In the genomic region with DNA sequence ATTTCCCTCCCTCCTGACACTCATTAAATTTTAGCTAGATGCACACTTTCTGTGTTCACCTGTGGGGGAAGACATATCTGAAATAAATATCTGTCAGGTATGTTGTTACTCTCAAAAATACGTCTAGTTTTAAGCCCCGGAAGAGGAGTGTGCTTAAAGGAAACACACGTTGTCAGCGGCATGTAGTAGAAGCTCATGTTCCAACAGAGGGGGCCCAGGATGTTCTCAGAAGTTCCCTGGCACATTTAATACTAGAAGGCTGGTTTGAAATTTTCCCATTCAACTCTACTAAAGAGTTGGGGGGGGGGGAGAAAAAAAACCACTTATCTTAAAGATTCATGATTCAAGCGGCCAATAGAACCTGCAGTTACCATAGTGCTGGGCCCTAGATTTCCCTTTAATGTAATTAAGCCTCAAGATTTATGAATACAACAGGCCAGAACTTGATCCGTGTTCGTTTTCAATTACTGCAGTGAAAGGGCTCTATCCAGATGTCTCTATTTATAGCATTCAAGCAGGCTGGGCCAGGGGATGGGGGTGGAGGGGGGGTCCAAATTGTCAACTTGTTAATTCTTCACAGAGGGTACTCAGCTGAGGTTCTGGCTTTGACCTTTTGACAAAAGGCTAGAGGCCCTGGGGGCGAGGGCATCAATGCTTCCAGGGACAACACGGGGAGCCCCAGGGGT, we compare ENCODE assay signal across 17 mouse cellular contexts. TPM values are rescaled to one million over a fixed set of nuclear protein-coding genes. Genes with fewer than 3 reads are reported as not detected.
DNase-seq lines count a peak whose midpoint lies in the region; ATAC-seq and TF ChIP-seq lines count a peak whose summit lies in the region.
"Had no signal": no experiment of that assay in that cellular context is flagged by ENCODE, and none has a peak within 500 bp of the region (broad histone marks: within the 10 kb centered on the region; RNA-seq: fewer than 3 reads in every experiment).

No protein-coding gene starts in this region.

- H3K4me3 ChIP-seq in kidney, embryonic 16.5 days (ENCODE audit: low read length) = no peak overlapping the region
- H3K4me3 ChIP-seq in forebrain, embryonic 11.5 days (ENCODE audit: low read depth, low read length) = no peak overlapping the region
- H3K4me3 ChIP-seq in limb, embryonic 13.5 days = no peak overlapping the region
- no peak overlapping the region for H3K4me3 ChIP-seq in neural tube, embryonic 15.5 days (replicated peaks)
- H3K4me3 ChIP-seq in left cerebral cortex, adult 2 months = no peak overlapping the region
- H3K4me3 ChIP-seq: heart, embryonic 13.5 days; liver, embryonic 15.5 days; megakaryocyte, embryonic 14.5 days had no signal

- H3K9ac ChIP-seq in kidney, embryonic 16.5 days (replicated peaks; ENCODE audit: low read length) = no peak overlapping the region
- no peak overlapping the region for H3K9ac ChIP-seq in forebrain, embryonic 11.5 days (ENCODE audit: low read length)
- no peak overlapping the region for H3K9ac ChIP-seq in limb, embryonic 13.5 days
- no peak overlapping the region for H3K9ac ChIP-seq in neural tube, embryonic 15.5 days (replicated peaks)
- H3K9ac ChIP-seq: heart, embryonic 13.5 days; liver, embryonic 15.5 days had no signal

- H3K9me3 ChIP-seq in kidney, embryonic 16.5 days (ENCODE audit: low read length) = no peaks in the 10 kb centered on the region
- no peaks in the 10 kb centered on the region for H3K9me3 ChIP-seq in forebrain, embryonic 11.5 days (ENCODE audit: control insufficient read depth, low read length)
- H3K9me3 ChIP-seq in limb, embryonic 13.5 days = no peaks in the 10 kb centered on the region
- no peaks in the 10 kb centered on the region for H3K9me3 ChIP-seq in neural tube, embryonic 15.5 days (replicated peaks)
- H3K9me3 ChIP-seq: heart, embryonic 13.5 days; liver, embryonic 15.5 days; megakaryocyte, embryonic 14.5 days had no signal

- no peaks in the 10 kb centered on the region for H3K36me3 ChIP-seq in kidney, embryonic 16.5 days (ENCODE audit: insufficient read depth, low read length)
- H3K36me3 ChIP-seq in forebrain, embryonic 11.5 days (ENCODE audit: control insufficient read depth, insufficient read depth, low read length) = no peaks in the 10 kb centered on the region
- no peaks in the 10 kb centered on the region for H3K36me3 ChIP-seq in limb, embryonic 13.5 days
- no peaks in the 10 kb centered on the region for H3K36me3 ChIP-seq in neural tube, embryonic 15.5 days
- H3K36me3 ChIP-seq: heart, embryonic 13.5 days; liver, embryonic 15.5 days had no signal

- no peak overlapping the region for H3K27ac ChIP-seq in kidney, embryonic 16.5 days (ENCODE audit: low read length)
- peak overlapping the region; percentile 48; the same call in 1 of the 2 replicates for H3K27ac ChIP-seq in forebrain, embryonic 11.5 days (ENCODE audit: low read depth, low read length)
- H3K27ac ChIP-seq in limb, embryonic 13.5 days = no peak overlapping the region
- no peak overlapping the region for H3K27ac ChIP-seq in neural tube, embryonic 15.5 days (replicated peaks)
- H3K27ac ChIP-seq in left cerebral cortex, adult 2 months = no peak overlapping the region
- H3K27ac ChIP-seq: heart, embryonic 13.5 days; liver, embryonic 15.5 days had no signal

- peaks cover 7% of the 10 kb centered on the region; the same call in 1 of the 2 replicates for H3K4me1 ChIP-seq in kidney, embryonic 16.5 days (ENCODE audit: insufficient read depth, low read length)
- peaks cover 12% of the 10 kb centered on the region for H3K4me1 ChIP-seq in forebrain, embryonic 11.5 days (replicated peaks; ENCODE audit: control insufficient read depth, insufficient read depth, low read length)
- H3K4me1 ChIP-seq in limb, embryonic 13.5 days = peaks cover 28% of the 10 kb centered on the region
- H3K4me1 ChIP-seq in neural tube, embryonic 15.5 days = peaks cover 10% of the 10 kb centered on the region; the same call in 1 of the 2 replicates
- H3K4me1 ChIP-seq: heart, embryonic 13.5 days; liver, embryonic 15.5 days; megakaryocyte, embryonic 14.5 days had no signal

- ATAC-seq in kidney, embryonic 16.5 days (ENCODE audit: low FRiP score, low TSS enrichment) = peak; percentile 57; the same call in 1 of the 2 replicates
- ATAC-seq in forebrain, embryonic 11.5 days (replicated peaks; ENCODE audit: low FRiP score) = peak; percentile 90
- ATAC-seq in limb, embryonic 13.5 days (ENCODE audit: low FRiP score, low read depth) = peak; percentile 54; the same call in 1 of the 2 replicates
- ATAC-seq in neural tube, embryonic 15.5 days (ENCODE audit: low FRiP score) = peak; percentile 65
- ATAC-seq: Patski had no signal

- no peak for TF ChIP-seq CTCF in left cerebral cortex, adult 2 months (IDR thresholded peaks at IDR 0.05)

- intact Hi-C loops in left cerebral cortex, adult 2 months (cut with DNase I) = no loop called here

- no peak overlapping the region for H3K4me2 ChIP-seq in kidney, embryonic 16.5 days (replicated peaks; ENCODE audit: low read depth, low read length)
- no peak overlapping the region for H3K4me2 ChIP-seq in forebrain, embryonic 11.5 days (ENCODE audit: low read depth, low read length, severe bottlenecking)
- no peak overlapping the region for H3K4me2 ChIP-seq in limb, embryonic 13.5 days (replicated peaks)
- no peak overlapping the region for H3K4me2 ChIP-seq in neural tube, embryonic 15.5 days
- H3K4me2 ChIP-seq: heart, embryonic 13.5 days; liver, embryonic 15.5 days had no signal

- no peaks in the 10 kb centered on the region for H3K27me3 ChIP-seq in kidney, embryonic 16.5 days (ENCODE audit: insufficient read depth, low read length)
- H3K27me3 ChIP-seq in forebrain, embryonic 11.5 days (ENCODE audit: control insufficient read depth, insufficient read depth, low read length) = no peaks in the 10 kb centered on the region
- 0 out of 2 replicates have a peak, but pooled peaks cover 2% of the 10 kb centered on the region for H3K27me3 ChIP-seq in limb, embryonic 13.5 days
- no peaks in the 10 kb centered on the region for H3K27me3 ChIP-seq in neural tube, embryonic 15.5 days (replicated peaks)
- H3K27me3 ChIP-seq: heart, embryonic 13.5 days; liver, embryonic 15.5 days; megakaryocyte, embryonic 14.5 days had no signal

- 19% methylated on average over 9 of the region's 9 CpGs for WGBS in kidney, embryonic 16.5 days
- 6% methylated on average over 9 of the region's 9 CpGs for WGBS in forebrain, embryonic 11.5 days
- 6% methylated on average over 9 of the region's 9 CpGs for WGBS in limb, embryonic 13.5 days
- 10% methylated on average over 9 of the region's 9 CpGs for WGBS in neural tube, embryonic 15.5 days

- no peak for DNase-seq in kidney, postnatal 36 days
- peak; percentile 84 for DNase-seq in forebrain, embryonic 11.5 days (ENCODE audit: low spot score)
- DNase-seq in left cerebral cortex, adult 2 months (ENCODE audit: extremely low spot score in 1 of 2, low spot score in 2 of 2) = no peak
- DNase-seq in frontal cortex, postnatal 36 days (ENCODE audit: low spot score in 2 of 2) = no peak
- no peak for DNase-seq in lung, postnatal 36 days
- DNase-seq: adrenal gland, postnatal 10 days; cerebellum, adult 11-12 months; kidney, adult 11 months had no signal

RNA-seq across cellular contexts. Expression of a gene that starts 43.6 kb away (rescaled TPM):
- polyA plus RNA-seq in kidney, embryonic 16.5 days (2015; fragmentation: Nextera tagmentation; extraction: Ambion mirVana) = not detected in 2 replicates
- polyA plus RNA-seq in forebrain, embryonic 11.5 days (2014; fragmentation: Nextera tagmentation; extraction: Ambion mirVana) = not detected in 2 replicates
- polyA plus RNA-seq in limb, embryonic 13.5 days (2015; fragmentation: Nextera tagmentation; extraction: Ambion mirVana) = not detected in 2 replicates
- 0.26 and 0.37 TPM in 2 replicates for polyA plus RNA-seq in neural tube, embryonic 15.5 days (2015; fragmentation: Nextera tagmentation; extraction: Ambion mirVana)
- not detected for total RNA-seq in left cerebral cortex, adult 2 months (2021)
- total RNA-seq: layer of hippocampus, postnatal 25 days had no signal
- polyA plus RNA-seq: heart, embryonic 13.5 days; liver, embryonic 15.5 days; Patski; stomach, embryonic 14.5 days had no signal
